In the genomic region with DNA sequence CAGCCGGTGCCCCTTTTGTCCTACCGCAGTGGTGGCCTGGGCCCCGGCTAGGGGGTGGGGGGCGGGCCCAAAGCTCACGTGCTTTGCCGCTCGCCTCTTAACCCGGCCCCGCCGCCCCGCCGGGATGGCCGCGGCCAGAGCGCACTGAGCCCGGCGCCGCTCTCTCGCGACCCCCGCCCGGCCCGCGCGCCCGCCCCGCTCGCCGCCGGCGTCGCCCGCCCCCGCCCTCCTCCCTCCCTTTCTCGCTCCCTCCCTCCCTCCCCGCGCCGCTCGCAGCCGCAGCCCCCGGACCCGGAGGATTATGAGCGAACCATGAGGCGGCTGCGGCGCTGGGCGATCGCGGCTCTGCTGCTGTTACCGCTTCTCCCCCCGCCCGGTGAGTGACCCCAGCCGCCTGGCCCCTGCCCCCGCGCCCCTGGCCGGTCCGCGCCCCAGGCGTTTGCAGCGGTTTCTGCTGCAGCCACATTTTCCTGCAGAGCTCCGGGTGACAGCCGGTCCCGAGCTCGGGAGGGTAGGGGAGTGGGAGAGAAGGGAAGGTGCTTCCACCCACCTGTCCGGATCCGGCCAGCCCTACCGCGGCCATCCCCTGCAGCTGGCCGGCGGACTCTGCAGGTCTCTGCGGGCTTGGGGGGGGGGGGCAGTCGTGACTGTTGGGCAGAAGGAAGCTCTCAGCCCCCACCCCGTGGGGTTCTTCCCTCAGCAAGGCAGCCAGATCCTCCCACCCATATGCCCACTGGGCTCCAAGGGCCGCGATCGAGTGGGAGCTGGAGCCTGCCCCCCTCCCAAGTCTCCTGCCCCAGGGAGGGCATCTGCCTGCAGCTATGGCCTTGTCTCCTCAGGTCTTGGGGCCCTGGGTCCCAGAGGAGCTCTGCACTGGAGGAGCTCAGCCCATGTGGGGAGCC, we compare ENCODE assay signal across 8 mouse cellular contexts. TPM values are rescaled to one million over a fixed set of nuclear protein-coding genes. Genes with fewer than 3 reads are reported as not detected.
DNase-seq lines count a peak whose midpoint lies in the region; ATAC-seq and TF ChIP-seq lines count a peak whose summit lies in the region.

A gene (plus strand): TSS at position 131 of the 902 bp plus-strand sequence.

- peaks cover 27 to 32% of the 10 kb centered on the region in 2 experiments for H3K4me1 ChIP-seq in heart, embryonic 14.5 days (ENCODE audit: control insufficient read depth in 2 of 2, insufficient read depth in 2 of 2, low read length in 2 of 2)
- peaks cover 9% of the 10 kb centered on the region for H3K4me1 ChIP-seq in intestine, embryonic 15.5 days (replicated peaks)
- peaks cover 23% of the 10 kb centered on the region for H3K4me1 ChIP-seq in midbrain, embryonic 12.5 days

- TF ChIP-seq CTCF in C2C12 (IDR thresholded peaks at IDR 0.05; ENCODE audit: control insufficient read depth, insufficient read depth, insufficient read length): no peak

- peak within 1 kb of the TSS; percentile 85 for H3K9ac ChIP-seq in heart, embryonic 14.5 days (ENCODE audit: low read length)
- H3K9ac ChIP-seq in intestine, embryonic 15.5 days: peak within 1 kb of the TSS; percentile 69
- H3K9ac ChIP-seq in midbrain, embryonic 12.5 days (replicated peaks): peak within 1 kb of the TSS; percentile 83

- no peaks in the 10 kb centered on the region for H3K79me2 ChIP-seq in C2C12 (ENCODE audit: control insufficient read depth, insufficient read depth)

- no peaks in the 10 kb centered on the region for H3K79me3 ChIP-seq in C2C12 (ENCODE audit: low read depth)

- H3K4me2 ChIP-seq in heart, embryonic 14.5 days (ENCODE audit: low read length): peak within 1 kb of the TSS; percentile 99
- H3K4me2 ChIP-seq in intestine, embryonic 15.5 days (replicated peaks): peak within 1 kb of the TSS; percentile 100
- peak within 1 kb of the TSS; percentile 100 for H3K4me2 ChIP-seq in midbrain, embryonic 12.5 days (replicated peaks)

- WGBS in heart, embryonic 14.5 days: under 1% methylated on average over 55 of the region's 76 CpGs
- under 1% methylated on average over 66 of the region's 76 CpGs for WGBS in intestine, embryonic 15.5 days
- under 1% methylated on average over 27 of the region's 76 CpGs for WGBS in midbrain, embryonic 12.5 days

- no peaks in the 10 kb centered on the region for H3K9me3 ChIP-seq in heart, embryonic 14.5 days (ENCODE audit: control insufficient read depth, low read length)
- H3K9me3 ChIP-seq in intestine, embryonic 15.5 days: no peaks in the 10 kb centered on the region
- no peaks in the 10 kb centered on the region for H3K9me3 ChIP-seq in midbrain, embryonic 12.5 days

- H3K36me3 ChIP-seq in heart, embryonic 14.5 days (ENCODE audit: control insufficient read depth, insufficient read depth, low read length): no peaks in the 10 kb centered on the region
- H3K36me3 ChIP-seq in C2C12 (ENCODE audit: control insufficient read depth, insufficient read depth): no peaks in the 10 kb centered on the region
- no peaks in the 10 kb centered on the region for H3K36me3 ChIP-seq in intestine, embryonic 15.5 days
- no peaks in the 10 kb centered on the region for H3K36me3 ChIP-seq in midbrain, embryonic 12.5 days

- H3K4me3 ChIP-seq in heart, embryonic 14.5 days (ENCODE audit: control insufficient read depth in 1 of 2, insufficient read depth in 1 of 2, low read depth in 1 of 2, low read length in 2 of 2): peak within 1 kb of the TSS; percentile 58 to 78
- H3K4me3 ChIP-seq in C2C12 (ENCODE audit: insufficient read depth, poor library complexity, severe bottlenecking): no peak within 1 kb of the TSS
- H3K4me3 ChIP-seq in intestine, embryonic 15.5 days (replicated peaks): peak within 1 kb of the TSS; percentile 58
- peak within 1 kb of the TSS; percentile 70 for H3K4me3 ChIP-seq in midbrain, embryonic 12.5 days

- peak within 1 kb of the TSS; percentile 3 for H3ac ChIP-seq in C2C12 (ENCODE audit: control insufficient read depth, insufficient read length, low read depth)

- ATAC-seq in heart, embryonic 14.5 days (ENCODE audit: insufficient number of reproducible peaks, insufficient read depth, low FRiP score, low read depth): 0 out of 2 replicates have a peak, but pooled peaks have one; percentile 8
- peak; percentile 46 for ATAC-seq in intestine, embryonic 15.5 days
- ATAC-seq in midbrain, embryonic 12.5 days (ENCODE audit: low FRiP score, low read depth): peak; percentile 59
- ATAC-seq in granulocyte monocyte progenitor cell, adult 5-6 weeks (replicated peaks; ENCODE audit: poor library complexity, severe bottlenecking): no peak

- no peak for DNase-seq in heart, adult 11 months
- peak; percentile 68 for DNase-seq in cerebellum, postnatal 14 days
- DNase-seq in B cell, adult 2 months: no peak

- H3K27ac ChIP-seq in heart, embryonic 14.5 days (replicated peaks in 1 of 2; ENCODE audit: control insufficient read depth in 1 of 2, insufficient read depth in 1 of 2, low read depth in 2 of 2, low read length in 2 of 2): peak within 1 kb of the TSS; percentile 1 to 18; a peak in 2 of 4 replicates
- H3K27ac ChIP-seq in intestine, embryonic 15.5 days: no peak within 1 kb of the TSS
- H3K27ac ChIP-seq in midbrain, embryonic 12.5 days (replicated peaks): peak within 1 kb of the TSS; percentile 46; the same call in 1 of the 2 replicates

- H3K27me3 ChIP-seq in heart, embryonic 14.5 days (ENCODE audit: control insufficient read depth, insufficient read depth, low read length): peaks cover 6% of the 10 kb centered on the region; the same call in 1 of the 2 replicates
- H3K27me3 ChIP-seq in C2C12 (ENCODE audit: control insufficient read depth, insufficient read depth, insufficient read length): peaks cover 24% of the 10 kb centered on the region
- peaks cover 21% of the 10 kb centered on the region for H3K27me3 ChIP-seq in intestine, embryonic 15.5 days (replicated peaks)
- peaks cover 38% of the 10 kb centered on the region for H3K27me3 ChIP-seq in midbrain, embryonic 12.5 days

TF ChIP-seq in C2C12, 6 proteins besides CTCF, POLR2A, EP300 and RAD21:
- TF ChIP-seq FOSL1 (IDR thresholded peaks at IDR 0.05; ENCODE audit: insufficient read depth, low read length, poor library complexity, severe bottlenecking) (no peak), MYOD1 (IDR thresholded peaks at IDR 0.05; ENCODE audit: control insufficient read depth, insufficient read length, low read depth) (no peak), MAX (IDR thresholded peaks at IDR 0.05) (no peak), USF1 (IDR thresholded peaks at IDR 0.05; ENCODE audit: low read depth) (no peak), CEBPB (IDR thresholded peaks at IDR 0.05; ENCODE audit: low read depth) (no peak), MYOG (IDR thresholded peaks at IDR 0.05; ENCODE audit: control insufficient read depth, extremely low read depth, insufficient read length) (no peak)

RNA-seq across cellular contexts. Expression of the gene that starts here (rescaled TPM):
- 5.9 and 7.3 TPM in 2 replicates for polyA plus RNA-seq in heart, embryonic 14.5 days (2014; fragmentation: Nextera tagmentation; extraction: Ambion mirVana)
- 0.41 TPM for polyA plus RNA-seq in C2C12 (2012; fragmentation: generic; extraction: Trizol)
- 3.9 and 4.6 TPM in 2 replicates for polyA plus RNA-seq in intestine, embryonic 15.5 days (2015; fragmentation: Nextera tagmentation; extraction: Ambion mirVana)
- polyA plus RNA-seq in midbrain, embryonic 12.5 days (2016; fragmentation: Nextera tagmentation; extraction: Ambion mirVana): 24.1 and 28.8 TPM in 2 replicates
- total RNA-seq in granulocyte monocyte progenitor cell, adult 5-6 weeks (2014; fragmentation: Nextera tagmentation): 9.4 TPM in 1 of 2 replicates, not detected in the other
- 0.17 TPM in 1 of 2 replicates, not detected in the other for total RNA-seq in granulocyte monocyte progenitor cell, adult 5-6 weeks (2017)

Comparison
In these comparisons a context has a peak if more than half of its experiments do, and no peak if none do; other contexts are left out.
1. DNase-seq: peak in cerebellum, postnatal 14 days (2 of 2); none in heart, adult 11 months (single experiment) and B cell, adult 2 months (0 of 2).
2. Peak in every context shown above with its lines, with median percentiles within 50 percentile points of each other: H3K4me2 ChIP-seq and H3K9ac ChIP-seq.